Mouse (Mus musculus): ENCODE data around the gene Ergic1.

Ergic1 gene

GRCm38 (mm10) chr17:26535251-26536136 is 25.8 kb upstream of the Ergic1 start:
- in situ Hi-C loops (cut with MboI) = loop anchor here (25.0 kb wide), 1 partner anchor 102 kb away; no protein-coding TSS in a partner anchor

GRCm38 (mm10) chr17:26537722-26538471 is 23.4 kb upstream of the Ergic1 start:
- in situ Hi-C loops (cut with MboI) = loop anchor here (25.0 kb wide), 1 partner anchor 99 kb away; no protein-coding TSS in a partner anchor

GRCm38 (mm10) chr17:26540083-26540482 is 21.2 kb upstream of the Ergic1 start:
- in situ Hi-C loops (cut with MboI) = loop anchor here (25.0 kb wide), 1 partner anchor 97 kb away; no protein-coding TSS in a partner anchor

- in situ Hi-C loops (cut with MboI) = loop anchor here (25.0 kb wide), 1 partner anchor 93 kb away; no protein-coding TSS in a partner anchor
Measured at GRCm38 (mm10) chr17:26544319-26544963, 16.8 kb upstream of the Ergic1 start.

- in situ Hi-C loops (cut with MboI) = loop anchor here (25.0 kb wide), 1 partner anchor 90 kb away; no protein-coding TSS in a partner anchor
Measured at GRCm38 (mm10) chr17:26547771-26548170, 13.5 kb upstream of the Ergic1 start.

- in situ Hi-C loops (cut with MboI) = loop anchor here (25.0 kb wide), 1 partner anchor 89 kb away; no protein-coding TSS in a partner anchor
Measured at GRCm38 (mm10) chr17:26548566-26548965, 12.7 kb upstream of the Ergic1 start.

- in situ Hi-C loops (cut with MboI) = loop anchor here (25.0 kb wide), 1 partner anchor 88 kb away; no protein-coding TSS in a partner anchor
Measured at GRCm38 (mm10) chr17:26549148-26549809, 12.0 kb upstream of the Ergic1 start.

- in situ Hi-C loops (cut with MboI) = no loop called here
Measured at GRCm38 (mm10) chr17:26551104-26551503, 10.2 kb upstream of the Ergic1 start.

- in situ Hi-C loops (cut with MboI) = no loop called here
Measured at GRCm38 (mm10) chr17:26553033-26553432, 8.3 kb upstream of the Ergic1 start.

GRCm38 (mm10) chr17:26560526-26561289 is 581 bp upstream of the Ergic1 start:
- in situ Hi-C loops (cut with MboI) = loop anchor here (5.0 kb wide), 1 partner anchor 53 kb away; no protein-coding TSS in a partner anchor

- in situ Hi-C loops (cut with MboI) = loop anchor here (5.0 kb wide), 1 partner anchor 54 kb away; no protein-coding TSS in a partner anchor
Measured at GRCm38 (mm10) chr17:26561651-26562181, 427 bp downstream of the Ergic1 start, which contains the start of gene Dusp1. Gene Dusp1 (minus strand): TSS chr17:26562128.

- in situ Hi-C loops (cut with MboI) = loop anchor here (5.0 kb wide), 1 partner anchor 55 kb away; no protein-coding TSS in a partner anchor
Measured at GRCm38 (mm10) chr17:26562292-26562691, 1.0 kb downstream of the Ergic1 start.

- in situ Hi-C loops (cut with MboI) = loop anchor here (5.0 kb wide), 1 partner anchor 56 kb away; no protein-coding TSS in a partner anchor
Measured at GRCm38 (mm10) chr17:26563476-26563875, 2.2 kb downstream of the Ergic1 start.

GRCm38 (mm10) chr17:26564439-26564838 is 3.1 kb downstream of the Ergic1 start:
- in situ Hi-C loops (cut with MboI) = loop anchor here (5.0 kb wide), 1 partner anchor 57 kb away; no protein-coding TSS in a partner anchor

- in situ Hi-C loops (cut with MboI) = no loop called here
Measured at GRCm38 (mm10) chr17:26567142-26567817, 6.0 kb downstream of the Ergic1 start.

GRCm38 (mm10) chr17:26567818-26568173 is 6.5 kb downstream of the Ergic1 start:
- in situ Hi-C loops (cut with MboI) = no loop called here

- in situ Hi-C loops (cut with MboI) = no loop called here
Measured at GRCm38 (mm10) chr17:26569594-26570350, 8.5 kb downstream of the Ergic1 start.

GRCm38 (mm10) chr17:26570651-26571118 is 9.4 kb downstream of the Ergic1 start:
- in situ Hi-C loops (cut with MboI) = no loop called here
